Mouse (Mus musculus): ENCODE measurements at regions not wholly inside any gene's neighbourhood (a gene's known extent, or its start where the extent isn't known, plus 50 kb on each side); places are given as distances from the start of the nearest gene placed in this dataset.

GRCm38 (mm10) chr9:47133873-47134272, 135.3 kb downstream of the Gm4791 start:
- H3K4me3 ChIP-seq: no peak overlapping the region
- H3K4me1 ChIP-seq: no peaks in the 10 kb centered on the region
- no peak overlapping the region for H3K9ac ChIP-seq
- no peak overlapping the region for H3K4me2 ChIP-seq (replicated peaks)
- no peak overlapping the region for H3K27ac ChIP-seq
- WGBS: 64% methylated on average over 8 of the region's 8 CpGs
- no peaks in the 10 kb centered on the region for H3K9me3 ChIP-seq
- ATAC-seq (ENCODE audit: low FRiP score, low read depth): no peak
- H3K36me3 ChIP-seq: no peaks in the 10 kb centered on the region
- peaks cover 6% of the 10 kb centered on the region; the same call in 1 of the 2 replicates for H3K27me3 ChIP-seq

GRCm38 (mm10) chr9:47134479-47134878, 135.9 kb downstream of the Gm4791 start:
- no peak for ATAC-seq (ENCODE audit: low FRiP score, low read depth)
- H3K27ac ChIP-seq: no peak overlapping the region
- no peak overlapping the region for H3K4me3 ChIP-seq
- H3K9me3 ChIP-seq: no peaks in the 10 kb centered on the region
- H3K4me1 ChIP-seq: no peaks in the 10 kb centered on the region
- 69% methylated on average over 4 of the region's 4 CpGs for WGBS
- H3K36me3 ChIP-seq: no peaks in the 10 kb centered on the region
- H3K4me2 ChIP-seq (replicated peaks): no peak overlapping the region
- H3K27me3 ChIP-seq: peaks cover 6% of the 10 kb centered on the region; the same call in 1 of the 2 replicates
- H3K9ac ChIP-seq: no peak overlapping the region

- Histone ChIP-seq H3K36me3 (no peaks in the 10 kb centered on the region), H3K4me3 (no peak overlapping the region), H3K9me3 (no peaks in the 10 kb centered on the region), H3K4me1 (no peaks in the 10 kb centered on the region), H3K9ac (no peak overlapping the region), H3K4me2 (replicated peaks) (no peak overlapping the region), H3K27me3 (peaks cover 6% of the 10 kb centered on the region; the same call in 1 of the 2 replicates), H3K27ac (no peak overlapping the region)
- WGBS: 93% methylated on average over 5 of the region's 5 CpGs
- no peak for ATAC-seq (ENCODE audit: low FRiP score, low read depth)
Observed at GRCm38 (mm10) chr9:47136641-47137040, 138.1 kb downstream of the Gm4791 start.

- Histone ChIP-seq H3K4me3 (no peak overlapping the region), H3K27ac (no peak overlapping the region), H3K27me3 (no peaks in the 10 kb centered on the region), H3K36me3 (no peaks in the 10 kb centered on the region), H3K9me3 (no peaks in the 10 kb centered on the region), H3K4me1 (no peaks in the 10 kb centered on the region), H3K4me2 (replicated peaks) (no peak overlapping the region), H3K9ac (no peak overlapping the region)
- ATAC-seq (ENCODE audit: low FRiP score, low read depth): no peak
- 85% methylated on average over 7 of the region's 7 CpGs for WGBS
Observed at GRCm38 (mm10) chr9:47153471-47153870, 154.9 kb downstream of the Gm4791 start.

GRCm38 (mm10) chr9:47165480-47166131, 167.1 kb downstream of the Gm4791 start:
- peaks cover 15% of the 10 kb centered on the region; the same call in 1 of the 2 replicates for H3K4me1 ChIP-seq
- H3K4me3 ChIP-seq: no peak overlapping the region
- H3K27ac ChIP-seq: no peak overlapping the region
- H3K27me3 ChIP-seq: peaks cover 19% of the 10 kb centered on the region
- ATAC-seq (ENCODE audit: low FRiP score, low read depth): no peak
- no peaks in the 10 kb centered on the region for H3K9me3 ChIP-seq
- no peaks in the 10 kb centered on the region for H3K36me3 ChIP-seq
- 35% methylated on average over 8 of the region's 8 CpGs for WGBS
- no peak overlapping the region for H3K4me2 ChIP-seq (replicated peaks)
- H3K9ac ChIP-seq: no peak overlapping the region

- Histone ChIP-seq H3K4me3 (peak overlapping the region; percentile 15), H3K36me3 (no peaks in the 10 kb centered on the region), H3K9ac (no peak overlapping the region), H3K4me2 (replicated peaks) (peak overlapping the region; percentile 53), H3K27ac (no peak overlapping the region), H3K4me1 (peaks cover 15% of the 10 kb centered on the region; the same call in 1 of the 2 replicates), H3K9me3 (no peaks in the 10 kb centered on the region), H3K27me3 (peaks cover 19% of the 10 kb centered on the region)
- WGBS: 14% methylated on average over 20 of the region's 20 CpGs
- no peak for ATAC-seq (ENCODE audit: low FRiP score, low read depth)
Observed at GRCm38 (mm10) chr9:47167681-47168240, 169.2 kb downstream of the Gm4791 start.

- H3K4me3 ChIP-seq: no peak overlapping the region
- H3K4me1 ChIP-seq: no peaks in the 10 kb centered on the region
- H3K27ac ChIP-seq: no peak overlapping the region
- no peak overlapping the region for H3K4me2 ChIP-seq (replicated peaks)
- H3K36me3 ChIP-seq: no peaks in the 10 kb centered on the region
- WGBS: 72% methylated on average over 4 of the region's 4 CpGs
- no peak for ATAC-seq (ENCODE audit: low FRiP score, low read depth)
- no peak overlapping the region for H3K9ac ChIP-seq
- H3K9me3 ChIP-seq: peaks cover 6% of the 10 kb centered on the region; the same call in 1 of the 2 replicates
- no peaks in the 10 kb centered on the region for H3K27me3 ChIP-seq
Observed at GRCm38 (mm10) chr9:47176044-47176443, 177.5 kb downstream of the Gm4791 start.

GRCm38 (mm10) chr9:47218101-47218500, 219.6 kb downstream of the Gm4791 start:
- no peak overlapping the region for H3K9ac ChIP-seq
- no peaks in the 10 kb centered on the region for H3K36me3 ChIP-seq
- WGBS: 51% methylated on average over 3 of the region's 3 CpGs
- H3K4me2 ChIP-seq (replicated peaks): no peak overlapping the region
- peaks cover 9% of the 10 kb centered on the region; the same call in 1 of the 2 replicates for H3K4me1 ChIP-seq
- no peak overlapping the region for H3K4me3 ChIP-seq
- H3K9me3 ChIP-seq: no peaks in the 10 kb centered on the region
- ATAC-seq (ENCODE audit: low FRiP score, low read depth): no peak
- peaks cover 9% of the 10 kb centered on the region; the same call in 1 of the 2 replicates for H3K27me3 ChIP-seq
- H3K27ac ChIP-seq: no peak overlapping the region

- H3K36me3 ChIP-seq: no peaks in the 10 kb centered on the region
- WGBS: 82% methylated on average over 2 of the region's 2 CpGs
- H3K9ac ChIP-seq: no peak overlapping the region
- no peak for ATAC-seq (ENCODE audit: low FRiP score, low read depth)
- H3K27me3 ChIP-seq: peaks cover 29% of the 10 kb centered on the region
- H3K4me3 ChIP-seq: no peak overlapping the region
- H3K4me1 ChIP-seq: peaks cover 2% of the 10 kb centered on the region
- H3K27ac ChIP-seq: no peak overlapping the region
- H3K4me2 ChIP-seq (replicated peaks): no peak overlapping the region
- H3K9me3 ChIP-seq: no peaks in the 10 kb centered on the region
Observed at GRCm38 (mm10) chr9:47223536-47223935, 225.0 kb downstream of the Gm4791 start.

- 95% methylated on average over 1 of the region's 1 CpGs for WGBS
- no peak for ATAC-seq (ENCODE audit: low FRiP score, low read depth)
Observed at GRCm38 (mm10) chr9:47224249-47224648, 225.7 kb downstream of the Gm4791 start.

GRCm38 (mm10) chr9:47226476-47227271, 228.1 kb downstream of the Gm4791 start:
- H3K27ac ChIP-seq: no peak overlapping the region
- H3K4me2 ChIP-seq (replicated peaks): no peak overlapping the region
- H3K4me3 ChIP-seq: no peak overlapping the region
- H3K36me3 ChIP-seq: no peaks in the 10 kb centered on the region
- H3K27me3 ChIP-seq: peaks cover 27% of the 10 kb centered on the region
- no peak overlapping the region for H3K9ac ChIP-seq
- no peaks in the 10 kb centered on the region for H3K9me3 ChIP-seq
- 82% methylated on average over 16 of the region's 16 CpGs for WGBS
- H3K4me1 ChIP-seq: peaks cover 13% of the 10 kb centered on the region
- ATAC-seq (ENCODE audit: low FRiP score, low read depth): no peak

More at GRCm38 (mm10) chr9:47224249-47224648, 225.7 kb downstream of the Gm4791 start:
- Histone ChIP-seq H3K27ac (no peak overlapping the region), H3K9ac (no peak overlapping the region), H3K9me3 (no peaks in the 10 kb centered on the region), H3K36me3 (no peaks in the 10 kb centered on the region), H3K4me3 (no peak overlapping the region), H3K27me3 (peaks cover 29% of the 10 kb centered on the region), H3K4me2 (replicated peaks) (no peak overlapping the region), H3K4me1 (peaks cover 9% of the 10 kb centered on the region)

- peaks cover 27% of the 10 kb centered on the region for H3K27me3 ChIP-seq
Observed at GRCm38 (mm10) chr9:47227298-47227697, 228.8 kb downstream of the Gm4791 start.

More at GRCm38 (mm10) chr9:47227298-47227697, 228.8 kb downstream of the Gm4791 start:
- no peak overlapping the region for H3K4me3 ChIP-seq
- ATAC-seq (ENCODE audit: low FRiP score, low read depth): no peak
- H3K36me3 ChIP-seq: no peaks in the 10 kb centered on the region
- no peak overlapping the region for H3K27ac ChIP-seq
- WGBS: 84% methylated on average over 8 of the region's 8 CpGs
- H3K9ac ChIP-seq: no peak overlapping the region
- H3K9me3 ChIP-seq: no peaks in the 10 kb centered on the region
- no peak overlapping the region for H3K4me2 ChIP-seq (replicated peaks)
- H3K4me1 ChIP-seq: peaks cover 13% of the 10 kb centered on the region

All from limb, embryonic 13.5 days (tissue).